Mouse (Mus musculus): ENCODE measurements around the gene Nav2.

DNA sequence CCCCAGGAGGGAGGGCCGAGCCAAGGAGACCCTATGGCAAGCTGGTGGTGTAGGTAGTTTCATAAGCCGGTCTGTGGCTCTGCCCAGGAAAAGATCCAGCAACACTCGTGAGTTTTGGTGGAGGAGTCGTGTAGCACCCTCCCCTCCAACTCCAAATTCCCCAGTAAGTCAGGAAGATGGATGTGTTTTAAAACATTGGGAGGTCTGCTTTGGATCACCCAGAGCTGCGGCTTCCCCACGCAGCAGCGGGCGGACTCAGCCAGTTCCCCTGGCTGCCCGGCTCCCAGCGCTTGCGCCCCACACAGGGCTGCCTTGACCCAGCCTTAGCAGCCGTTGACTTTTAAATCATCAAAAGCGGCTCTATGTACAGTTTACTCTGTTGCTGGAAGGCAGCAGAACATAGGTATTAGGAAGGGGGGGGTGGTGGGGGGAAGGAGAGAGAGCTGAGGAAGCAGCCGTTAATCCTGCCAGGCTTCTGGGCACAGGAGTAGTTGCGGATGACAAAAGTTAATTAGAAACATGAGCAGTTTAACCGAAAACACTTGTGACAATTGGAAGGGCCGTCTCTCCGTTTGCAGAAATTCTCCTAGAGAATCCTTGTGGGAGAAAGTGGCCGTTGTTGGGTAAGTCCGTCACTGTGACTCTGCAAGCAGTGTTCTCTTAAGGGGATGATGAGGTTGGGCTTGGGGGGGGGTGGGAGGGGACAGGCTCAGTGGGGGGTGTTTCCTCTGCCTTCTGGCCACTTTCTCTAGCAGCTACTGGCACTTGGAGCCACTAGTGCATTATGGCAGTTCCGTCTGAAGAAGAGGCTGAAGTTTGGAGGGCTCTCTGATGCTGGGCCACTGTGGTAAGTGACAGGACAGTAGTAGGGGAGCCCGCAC, 542.0 kb downstream of the Nav2 start:
- no peak for TF ChIP-seq TAL1 (conservative IDR thresholded peaks at IDR 0.05; ENCODE audit: low read depth, low read length)
- no peak for TF ChIP-seq CTCF (IDR thresholded peaks at IDR 0.05; ENCODE audit: low read depth, low read length)
